Mouse (Mus musculus) thymus, adult 2 months (tissue): ENCODE data around the gene 1810065E05Rik.

ENCODE experiments used
- CTCF ChIP-seq: fragments of 200-500 bp; IDR thresholded peaks from 2 replicates; pipeline ENCODE4 v1.5.1; 2012; ENCODE audit warnings: mild to moderate bottlenecking, control low read depth, low read length, moderate library complexity, borderline replicate concordance; ENCODE audit not compliant: control insufficient read depth, poor library complexity, insufficient read depth; ENCODE audit errors: extremely low read depth
- POLR2A ChIP-seq: fragments of 200-500 bp; IDR thresholded peaks from 2 replicates; pipeline ENCODE4 v1.6.1; 2012; ENCODE audit warnings: mild to moderate bottlenecking, low read length, control low read depth, moderate library complexity; ENCODE audit not compliant: control insufficient read depth, poor library complexity, insufficient read depth; ENCODE audit errors: extremely low read depth

- TF ChIP-seq POLR2A (no peak), CTCF (no peak)
Observed at GRCm38 (mm10) chr11:58452759-58453158, 31.8 kb downstream of the 1810065E05Rik start, which contains the start of gene Lypd9.
